Mouse (Mus musculus) bone marrow macrophage, adult 2 months (primary cell): Measurements from ENCODE around the gene Nrxn2. TPM values are rescaled to one million over a fixed set of nuclear protein-coding genes. Genes with fewer than 3 reads are reported as not detected.

Experiments
- H3K27ac ChIP-seq: 2 replicates; pipeline ENCODE4 v1.5.1; 2012; ENCODE audit warnings: low read depth, low read length; ENCODE audit not compliant: insufficient read depth
- H3K4me1 ChIP-seq: 2 replicates; pipeline ENCODE4 v1.6.1; 2012; ENCODE audit warnings: low read length; ENCODE audit not compliant: control insufficient read depth, insufficient read depth
- H3K4me3 ChIP-seq: 2 replicates; pipeline ENCODE4 v1.5.1; 2012; ENCODE audit warnings: mild to moderate bottlenecking, low read length, moderate library complexity; ENCODE audit not compliant: insufficient read depth
- CTCF ChIP-seq: IDR thresholded peaks from 2 replicates; pipeline ENCODE4 v1.5.1; 2012; ENCODE audit warnings: low read depth, mild to moderate bottlenecking, low read length, moderate library complexity
- POLR2A ChIP-seq: IDR thresholded peaks from 2 replicates; pipeline ENCODE4 v1.6.1; 2012; ENCODE audit warnings: mild to moderate bottlenecking, low read depth, low read length, borderline replicate concordance
- polyA plus RNA-seq: library from polyadenylated mRNA; stranded (reverse); fragments of >200 nt; gene quantifications from 2 replicates; pipeline ENCODE4 v1.2.4, GENCODE M21; 2012; ENCODE audit not compliant: missing spikeins, insufficient read depth, insufficient read length

The Nrxn2 gene
- polyA plus RNA-seq, 1 experiment = not detected

GRCm38 (mm10) chr19:6424137-6424881 is 5.8 kb downstream of the Nrxn2 start:
- TF ChIP-seq CTCF = no peak
- TF ChIP-seq POLR2A = no peak
- H3K4me3 ChIP-seq = no peak overlapping the region
- no peaks in the 10 kb centered on the region for H3K4me1 ChIP-seq
- no peak overlapping the region for H3K27ac ChIP-seq

DNA sequence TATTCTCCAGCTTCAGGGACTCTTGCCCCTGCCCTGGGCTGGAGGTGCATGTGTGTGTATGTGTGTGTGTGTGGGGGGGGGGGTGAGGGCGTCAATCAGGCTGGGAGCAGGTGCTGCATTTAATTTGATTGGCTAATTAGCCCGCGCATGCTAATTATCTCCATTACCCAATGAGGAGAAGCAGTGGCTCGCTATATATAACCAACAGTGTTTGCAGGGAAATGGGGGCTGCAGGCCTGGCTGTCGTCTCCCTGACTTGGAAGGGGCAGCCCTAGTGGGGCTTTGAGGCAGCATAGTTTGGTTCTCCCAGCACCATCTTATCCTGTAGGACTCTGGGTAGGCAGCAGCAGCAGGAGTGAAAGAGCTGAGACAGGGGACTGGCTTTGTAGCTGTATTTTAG is 7.1 kb downstream of the Nrxn2 start:
- Histone ChIP-seq H3K4me3 (no peak overlapping the region), H3K27ac (no peak overlapping the region), H3K4me1 (no peaks in the 10 kb centered on the region)
- TF ChIP-seq CTCF = no peak
- no peak for TF ChIP-seq POLR2A

DNA sequence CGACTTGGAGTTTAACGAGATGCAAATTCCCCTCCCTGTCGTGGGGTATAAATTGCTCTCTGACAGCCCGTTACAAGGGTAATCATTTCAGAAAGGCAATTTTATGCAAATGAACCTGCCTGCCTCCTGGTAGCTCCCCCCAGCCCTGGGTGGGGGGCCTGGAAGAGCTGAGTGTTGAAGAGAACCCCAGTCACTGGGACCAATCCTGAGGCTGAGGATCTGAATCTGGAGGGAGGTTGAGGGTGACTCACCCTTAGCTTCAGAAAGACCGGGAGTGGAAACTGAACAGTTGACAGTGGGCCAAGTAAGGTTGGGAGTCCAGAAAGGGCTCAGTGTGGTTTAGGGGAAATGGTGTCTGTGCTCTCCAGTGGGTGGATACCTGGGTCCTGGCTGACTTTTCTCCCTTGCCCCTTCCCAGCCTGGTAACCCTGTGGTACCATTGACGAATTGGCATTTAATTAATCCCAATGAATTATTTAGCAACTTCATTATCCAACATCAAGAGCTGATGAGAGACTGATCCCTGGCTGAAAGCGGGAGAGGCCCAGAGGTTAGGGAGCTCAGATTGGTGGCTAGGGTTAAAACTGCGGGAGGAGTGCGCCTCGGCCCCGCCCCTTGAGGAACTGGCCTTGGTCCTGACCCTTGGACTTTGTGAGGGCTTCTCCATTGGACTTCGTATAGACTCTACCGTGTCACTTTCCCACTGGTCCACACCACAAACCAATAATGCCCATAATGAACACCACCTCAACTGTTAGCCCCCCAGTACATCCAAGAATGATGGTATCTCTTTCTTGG is 8.4 kb downstream of the Nrxn2 start:
- H3K27ac ChIP-seq = no peak overlapping the region
- TF ChIP-seq POLR2A (no peak), CTCF (no peak)
- H3K4me3 ChIP-seq = no peak overlapping the region

GRCm38 (mm10) chr19:6427653-6428434 is 9.3 kb downstream of the Nrxn2 start:
- H3K27ac ChIP-seq = no peak overlapping the region
- H3K4me1 ChIP-seq = no peaks in the 10 kb centered on the region
- no peak overlapping the region for H3K4me3 ChIP-seq
- TF ChIP-seq CTCF (no peak), POLR2A (no peak)

More for the DNA sequence above, 8.4 kb downstream of the Nrxn2 start:
- H3K4me1 ChIP-seq = no peaks in the 10 kb centered on the region

- H3K4me3 ChIP-seq = no peak overlapping the region
- TF ChIP-seq CTCF (no peak), POLR2A (no peak)
- no peak overlapping the region for H3K27ac ChIP-seq
- H3K4me1 ChIP-seq = no peaks in the 10 kb centered on the region
These were observed 10.1 kb downstream of the Nrxn2 start for GRCm38 (mm10) chr19:6428501-6429200.

DNA sequence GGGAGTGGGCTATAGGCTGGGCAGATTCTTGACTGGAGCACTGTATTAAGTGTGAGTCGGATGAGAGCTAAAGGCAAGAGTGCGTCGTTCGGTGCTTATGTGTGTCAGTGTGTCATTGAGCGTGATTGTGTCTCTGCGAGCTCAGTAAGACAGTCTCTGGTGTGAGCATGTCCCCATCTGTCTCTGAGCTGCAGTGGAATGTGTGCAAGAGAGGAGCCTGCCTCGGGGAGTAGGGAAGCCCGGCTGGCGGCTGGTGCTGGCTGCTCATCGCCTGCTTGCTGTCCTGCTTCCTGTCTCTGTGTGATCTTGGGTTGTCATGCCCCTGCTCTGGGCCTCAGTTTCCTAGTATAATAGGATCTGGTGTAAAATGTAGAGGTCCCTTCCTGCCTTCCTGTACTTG is 24.5 kb downstream of the Nrxn2 start:
- Histone ChIP-seq H3K27ac (no peak overlapping the region), H3K4me1 (peaks cover 4% of the 10 kb centered on the region; the same call in 1 of the 2 replicates), H3K4me3 (no peak overlapping the region)
- TF ChIP-seq CTCF = no peak
- TF ChIP-seq POLR2A = no peak

DNA sequence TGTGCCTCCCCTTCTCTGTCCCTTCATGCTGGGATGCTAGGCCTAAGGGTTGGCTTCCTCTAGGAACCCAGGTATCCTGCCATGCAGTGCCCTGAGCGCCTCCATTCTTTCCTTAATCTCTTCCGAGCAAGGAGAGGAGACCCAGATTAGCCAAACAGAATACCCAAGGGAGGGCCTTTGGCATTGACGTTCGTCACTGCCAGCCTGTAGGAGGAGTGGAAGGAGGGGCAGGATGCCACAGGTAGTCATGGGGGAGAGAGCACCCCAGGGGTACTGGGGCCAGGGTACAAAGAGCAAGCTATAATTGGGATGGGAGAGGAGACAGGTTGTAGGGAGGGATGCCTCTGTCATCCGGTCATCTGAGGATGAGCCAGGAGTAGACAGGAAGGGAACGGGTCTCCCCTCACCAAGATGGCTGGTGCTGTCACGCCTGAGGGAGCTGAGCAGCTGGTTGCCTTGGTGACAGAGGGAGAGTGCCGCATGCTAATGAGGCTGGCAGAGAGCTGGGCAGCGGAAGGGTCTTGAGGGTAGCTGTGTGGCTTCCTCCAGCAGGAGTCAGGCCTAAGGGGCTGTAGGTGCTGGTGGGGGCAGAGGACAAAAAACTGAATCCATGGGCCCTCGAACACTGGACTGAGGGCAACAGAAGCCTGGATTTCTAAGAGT is 27.4 kb downstream of the Nrxn2 start:
- Histone ChIP-seq H3K27ac (no peak overlapping the region), H3K4me1 (peaks cover 7% of the 10 kb centered on the region; the same call in 1 of the 2 replicates), H3K4me3 (no peak overlapping the region)
- TF ChIP-seq POLR2A = no peak
- no peak for TF ChIP-seq CTCF

DNA sequence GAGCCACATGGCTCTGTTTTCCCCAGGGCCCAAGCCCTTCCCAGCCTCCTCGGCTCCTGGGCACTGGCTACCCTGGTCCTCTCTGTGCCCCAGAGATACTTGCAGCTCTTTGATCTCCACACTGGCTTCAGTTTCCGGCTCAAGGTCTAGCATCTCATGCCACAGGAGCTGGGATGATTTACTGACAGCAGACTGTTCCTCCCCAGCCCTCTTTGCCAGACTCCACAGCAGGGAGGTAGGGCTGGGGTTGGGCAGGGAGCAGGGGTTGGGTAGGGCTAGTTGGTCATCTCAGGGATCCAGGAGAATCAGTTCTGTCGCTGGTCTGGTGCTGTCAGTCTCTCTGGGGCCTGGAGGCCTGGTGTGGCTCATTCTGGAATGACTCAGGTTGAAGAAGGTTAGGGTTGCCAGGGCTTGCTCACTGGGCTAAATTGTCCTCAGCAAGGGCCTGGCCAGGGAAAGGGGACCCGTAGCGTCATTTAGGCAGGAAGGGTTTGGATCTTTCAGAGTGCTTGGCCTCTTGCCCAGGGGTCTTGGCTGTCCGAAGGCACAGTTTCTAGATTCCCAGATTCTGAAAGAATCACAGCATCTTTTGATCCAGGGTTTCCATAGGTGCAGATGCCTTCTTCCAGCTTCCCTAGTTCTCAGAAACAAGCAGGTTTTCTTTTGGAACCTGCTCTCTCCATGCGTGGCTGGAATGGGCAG is 28.4 kb downstream of the Nrxn2 start:
- TF ChIP-seq POLR2A (no peak), CTCF (no peak)
- H3K27ac ChIP-seq = no peak overlapping the region
- no peak overlapping the region for H3K4me3 ChIP-seq
- H3K4me1 ChIP-seq = peaks cover 7% of the 10 kb centered on the region; the same call in 1 of the 2 replicates

- Histone ChIP-seq H3K4me3 (no peak overlapping the region), H3K4me1 (peaks cover 6% of the 10 kb centered on the region; the same call in 1 of the 2 replicates), H3K27ac (no peak overlapping the region)
- TF ChIP-seq CTCF (no peak), POLR2A (no peak)
These were observed 30.2 kb downstream of the Nrxn2 start for GRCm38 (mm10) chr19:6448752-6449151.
